Mouse (Mus musculus) lung, adult 2 months (tissue): Measurements from ENCODE around the gene Prps1l3.

Source experiments
- CTCF ChIP-seq: fragments of 200-500 bp; IDR thresholded peaks from 2 replicates; pipeline ENCODE4 v1.5.1; 2011; ENCODE audit warnings: mild to moderate bottlenecking, low read length, control low read depth; ENCODE audit not compliant: insufficient read depth
- POLR2A ChIP-seq: fragments of 200-500 bp; IDR thresholded peaks from 2 replicates; pipeline ENCODE4 v1.6.1; 2011; ENCODE audit warnings: low read depth, mild to moderate bottlenecking, control low read depth, low read length, borderline replicate concordance; ENCODE audit errors: extremely low read depth

DNA sequence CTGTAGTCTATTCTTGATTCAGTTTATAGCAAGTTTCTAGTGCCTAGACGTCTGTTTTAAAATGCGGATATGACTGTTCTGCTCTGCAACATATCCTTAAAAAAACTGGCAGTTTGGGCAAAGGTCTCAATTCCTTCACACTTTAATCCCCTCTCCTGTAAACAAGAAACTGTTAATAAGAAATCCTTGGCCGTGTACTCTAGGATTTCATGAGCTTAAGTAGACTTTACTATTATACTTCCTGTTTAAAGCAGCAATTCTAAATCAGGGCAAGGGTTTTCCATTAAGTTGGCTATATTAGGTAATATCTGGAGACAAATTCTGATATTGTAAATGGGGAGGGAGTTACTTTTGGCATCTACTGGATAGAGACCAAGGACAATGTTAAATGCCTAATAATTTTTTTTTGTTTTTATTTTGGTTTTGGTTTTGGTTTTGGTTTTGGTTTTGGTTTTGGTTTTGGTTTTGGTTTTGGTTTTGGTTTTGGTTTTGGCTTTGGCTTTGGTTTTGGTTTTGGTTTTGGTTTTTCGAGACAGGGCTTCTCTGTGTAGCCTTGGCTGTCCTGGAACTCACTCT, 25.8 kb upstream of the Prps1l3 start:
- TF ChIP-seq CTCF (no peak), POLR2A (no peak)
